Mouse (Mus musculus) CD8-positive naive resting alpha-beta T cell, adult 2 months (primary cell): ENCODE measurements around the gene Sf3b5.

ENCODE experiments used
- DNase-seq, 2 experiments: peaks; one replicate each; pipeline ENCODE4 v3.0.0; 2022; ENCODE audit warnings: low read depth in 2 of 2, low spot score in 2 of 2

The Sf3b5 gene

GRCm38 (mm10) chr10:13005043-13005442 is at the start of gene Sf3b5:
Gene Sf3b5, plus strand, starts transcription at chr10:13005343.
- DNase-seq = no peak

GRCm38 (mm10) chr10:12955831-12956230 is 49.3 kb upstream of the Sf3b5 start:
- no peak for DNase-seq

- no peak for DNase-seq
Observed at GRCm38 (mm10) chr10:12957271-12957670, 47.9 kb upstream of the Sf3b5 start.

- DNase-seq = no peak
Observed at GRCm38 (mm10) chr10:12961546-12961945, 43.6 kb upstream of the Sf3b5 start.

GRCm38 (mm10) chr10:12962238-12962637 is 42.9 kb upstream of the Sf3b5 start:
- no peak for DNase-seq

- peak in 1 of 2 experiments; percentile 17 for DNase-seq
Observed at GRCm38 (mm10) chr10:12963362-12964147, 41.6 kb upstream of the Sf3b5 start.

GRCm38 (mm10) chr10:12964151-12965075 is 40.7 kb upstream of the Sf3b5 start, which contains the start of gene Stx11:
Gene Stx11, minus strand, starts transcription at chr10:12964298.
- DNase-seq = peak; percentile 65 to 78

GRCm38 (mm10) chr10:12965669-12966180 is 39.4 kb upstream of the Sf3b5 start:
- DNase-seq = no peak

GRCm38 (mm10) chr10:12974572-12974971 is 30.6 kb upstream of the Sf3b5 start:
- DNase-seq = no peak

GRCm38 (mm10) chr10:12975461-12975860 is 29.7 kb upstream of the Sf3b5 start:
- DNase-seq = no peak

- DNase-seq = no peak
Observed at GRCm38 (mm10) chr10:12975957-12976356, 29.2 kb upstream of the Sf3b5 start.

- DNase-seq = no peak
Observed at GRCm38 (mm10) chr10:12976552-12976951, 28.6 kb upstream of the Sf3b5 start.

- DNase-seq = no peak
Observed at GRCm38 (mm10) chr10:12977787-12978212, 27.3 kb upstream of the Sf3b5 start.

- DNase-seq = no peak
Observed at GRCm38 (mm10) chr10:12981071-12981470, 24.1 kb upstream of the Sf3b5 start.

GRCm38 (mm10) chr10:12983516-12983915 is 21.6 kb upstream of the Sf3b5 start:
- DNase-seq = no peak

- DNase-seq = no peak
Observed at GRCm38 (mm10) chr10:12985028-12985427, 20.1 kb upstream of the Sf3b5 start.

- DNase-seq = no peak
Observed at GRCm38 (mm10) chr10:12986485-12986884, 18.7 kb upstream of the Sf3b5 start.

- DNase-seq = no peak
Observed at GRCm38 (mm10) chr10:12986943-12987342, 18.2 kb upstream of the Sf3b5 start.

GRCm38 (mm10) chr10:12991953-12992352 is 13.2 kb upstream of the Sf3b5 start:
- DNase-seq = no peak

GRCm38 (mm10) chr10:12993411-12994039 is 11.6 kb upstream of the Sf3b5 start:
- no peak for DNase-seq
